Mouse (Mus musculus) liver, adult (tissue): ENCODE measurements around the gene Ano2.

Experiments used
- GATA4 ChIP-seq: IDR thresholded peaks from 2 replicates; pipeline ENCODE4 v1.6.1; 2014; ENCODE audit warnings: mild to moderate bottlenecking, low read length; ENCODE audit not compliant: insufficient replicate concordance

Ano2 gene

GRCm38 (mm10) chr6:125690057-125690703 is at the start of gene Ano2:
Ano2 (plus strand) TSS chr6:125690419.
- TF ChIP-seq GATA4, result no peak

- TF ChIP-seq GATA4, result no peak
Measured at GRCm38 (mm10) chr6:125640486-125640885, 49.7 kb upstream of the Ano2 start.

GRCm38 (mm10) chr6:125641146-125641545 is 49.1 kb upstream of the Ano2 start:
- no peak for TF ChIP-seq GATA4

- TF ChIP-seq GATA4, result no peak
Measured at GRCm38 (mm10) chr6:125648964-125649363, 41.3 kb upstream of the Ano2 start.

GRCm38 (mm10) chr6:125651335-125651734 is 38.9 kb upstream of the Ano2 start:
- no peak for TF ChIP-seq GATA4

GRCm38 (mm10) chr6:125653416-125653815 is 36.8 kb upstream of the Ano2 start:
- TF ChIP-seq GATA4, result no peak

- no peak for TF ChIP-seq GATA4
Measured at GRCm38 (mm10) chr6:125656921-125657320, 33.3 kb upstream of the Ano2 start.

- no peak for TF ChIP-seq GATA4
Measured at GRCm38 (mm10) chr6:125657966-125658365, 32.3 kb upstream of the Ano2 start.

- no peak for TF ChIP-seq GATA4
Measured at GRCm38 (mm10) chr6:125661106-125661877, 28.9 kb upstream of the Ano2 start.

GRCm38 (mm10) chr6:125663906-125664305 is 26.3 kb upstream of the Ano2 start:
- no peak for TF ChIP-seq GATA4

GRCm38 (mm10) chr6:125671835-125672234 is 18.4 kb upstream of the Ano2 start:
- TF ChIP-seq GATA4, result no peak

- TF ChIP-seq GATA4, result no peak
Measured at GRCm38 (mm10) chr6:125678492-125678891, 11.7 kb upstream of the Ano2 start.

GRCm38 (mm10) chr6:125680613-125681012 is 9.6 kb upstream of the Ano2 start:
- TF ChIP-seq GATA4, result no peak

- no peak for TF ChIP-seq GATA4
Measured at GRCm38 (mm10) chr6:125685420-125685819, 4.8 kb upstream of the Ano2 start.

GRCm38 (mm10) chr6:125687986-125688385 is 2.2 kb upstream of the Ano2 start:
- no peak for TF ChIP-seq GATA4

- no peak for TF ChIP-seq GATA4
Measured at GRCm38 (mm10) chr6:125701146-125701545, 10.9 kb downstream of the Ano2 start.

GRCm38 (mm10) chr6:125711261-125711660 is 21.0 kb downstream of the Ano2 start:
- no peak for TF ChIP-seq GATA4

- no peak for TF ChIP-seq GATA4
Measured at GRCm38 (mm10) chr6:125726408-125726807, 36.2 kb downstream of the Ano2 start.
